Mouse (Mus musculus) liver, embryonic 14.5 days (tissue): ENCODE results near the gene Arhgap30. TPM values are rescaled to one million over a fixed set of nuclear protein-coding genes. Genes with fewer than 3 reads are reported as not detected.
A peak's percentile ranks its signal among the peaks of the same experiment; 100 is the strongest.

ENCODE experiments used
- ATAC-seq: fragments of 200-750 bp; cut with Nextera tagmentation; 2 replicates; pipeline ENCODE4 v1.8.0; 2017; ENCODE audit warnings: moderate number of reproducible peaks, mild to moderate bottlenecking, moderate library complexity; ENCODE audit not compliant: insufficient read depth
- DNase-seq, 3 experiments: peaks; one replicate each; pipeline ENCODE4 v3.0.0-alpha.2; 2012 to 2013; ENCODE audit warnings: low read depth in 3 of 3, low spot score in 3 of 3
- H3K27ac ChIP-seq: fragments of 300-500 bp; sonication (generic); 2 replicates; pipeline ENCODE4 v1.5.1; 2014; ENCODE audit warnings: moderate library complexity, mild to moderate bottlenecking, control low read depth, inconsistent platforms
- H3K27me3 ChIP-seq: fragments of 300-500 bp; sonication (generic); 2 replicates; pipeline ENCODE4 v1.6.1; 2014; ENCODE audit warnings: mild to moderate bottlenecking, low read length, moderate library complexity; ENCODE audit not compliant: control insufficient read depth, insufficient read depth
- H3K36me3 ChIP-seq: fragments of 300-500 bp; sonication (generic); replicated peaks from 2 replicates; pipeline ENCODE4 v1.6.1; 2014; ENCODE audit warnings: low read depth; ENCODE audit not compliant: control insufficient read depth, insufficient read depth
- H3K4me1 ChIP-seq, 2 experiments: fragments of 200-500 bp in 1 of 2; fragments of 300-500 bp in 1 of 2; sonication (generic) in 1 of 2; replicated peaks; 2 replicates each; pipeline ENCODE4 v1.6.1; 2012 to 2014; ENCODE audit warnings: antibody characterized with exemption in 1 of 2, inconsistent platforms in 1 of 2, low read length in 1 of 2; ENCODE audit not compliant: control insufficient read depth in 2 of 2, insufficient read depth in 2 of 2
- H3K4me2 ChIP-seq: fragments of 300-500 bp; sonication (generic); 2 replicates; pipeline ENCODE4 v1.6.1; 2014; ENCODE audit warnings: low read depth, mild to moderate bottlenecking, control low read depth, moderate library complexity
- H3K4me3 ChIP-seq, 2 experiments: fragments of 200-500 bp in 1 of 2; fragments of 300-500 bp in 1 of 2; sonication (generic) in 1 of 2; 2 replicates each; pipeline ENCODE4 v1.5.1; 2012 to 2014; ENCODE audit warnings: low read depth in 2 of 2, low read length in 2 of 2, mild to moderate bottlenecking in 2 of 2, control low read depth in 1 of 2, inconsistent platforms in 1 of 2, moderate library complexity in 1 of 2; ENCODE audit not compliant: insufficient read depth in 1 of 2
- H3K9ac ChIP-seq: fragments of 300-500 bp; sonication (generic); replicated peaks from 2 replicates; pipeline ENCODE4 v1.6.1; 2014; ENCODE audit warnings: mild to moderate bottlenecking, control low read depth, moderate library complexity
- H3K9me3 ChIP-seq: fragments of 300-500 bp; sonication (generic); 2 replicates; pipeline ENCODE4 v1.6.1; 2016; ENCODE audit warnings: low read length, mixed read lengths; ENCODE audit not compliant: control insufficient read depth
- CTCF ChIP-seq: IDR thresholded peaks from 2 replicates; pipeline ENCODE4 v1.5.1; 2016; ENCODE audit warnings: antibody characterized with exemption, low read depth, control low read depth
- EP300 ChIP-seq: IDR thresholded peaks from 2 replicates; pipeline ENCODE4 v1.6.1; 2016; ENCODE audit warnings: antibody characterized with exemption, low read depth
- WGBS: fragments of 180-500 bp; shearing (Covaris S2); extraction: QIAGEN DNeasy Blood & Tissue Kit; methylation state at CpG from one replicate; pipeline ENCODE4 v1.1.7; 2014; ENCODE audit not compliant: insufficient replicate concordance; 5-methylcytosine and 5-hydroxymethylcytosine counted together
- polyA plus RNA-seq, 2 experiments: library from polyadenylated mRNA; depleted of rRNA in 1 of 2; stranded (reverse) in 1 of 2; unstranded in 1 of 2; fragments of >200 nt; fragmentation: Nextera tagmentation in 1 of 2; extraction: Ambion mirVana in 1 of 2; gene quantifications; 2 replicates each; pipeline versions ENCODE4 v1.2.1 to v1.2.3; 2012 to 2014

Arhgap30 gene
- polyA plus RNA-seq (2012; rRNA removed) (2.2 and 3.0 TPM in 2 replicates), polyA plus RNA-seq (2014; fragmentation: Nextera tagmentation; extraction: Ambion mirVana) (1.8 and 1.9 TPM in 2 replicates)

- 20% methylated on average over 15 of the region's 15 CpGs for WGBS
- H3K9ac ChIP-seq, result 0 out of 2 replicates have a peak within 1 kb of the TSS, but pooled peaks have one; percentile 4
- peaks cover 0 to 7% of the 10 kb centered on the region in 2 experiments; a peak in 1 of 4 replicates for H3K4me1 ChIP-seq
- H3K4me2 ChIP-seq, result peak within 1 kb of the TSS; percentile 48
- H3K27ac ChIP-seq, result no peak within 1 kb of the TSS
- H3K36me3 ChIP-seq, result no peaks in the 10 kb centered on the region
- TF ChIP-seq EP300 (no peak), CTCF (no peak)
- DNase-seq (peak; percentile 28 to 53 (median 39)), ATAC-seq (peak; percentile 67)
- H3K9me3 ChIP-seq, result no peaks in the 10 kb centered on the region
- peak within 1 kb of the TSS; percentile 32 to 52 for H3K4me3 ChIP-seq
- no peaks in the 10 kb centered on the region for H3K27me3 ChIP-seq
These were observed at the start of gene Arhgap30 for GRCm38 (mm10) chr1:171388376-171389102. Arhgap30 (plus strand) TSS chr1:171388954.

- 88% methylated on average over 16 of the region's 16 CpGs for WGBS
- Histone ChIP-seq H3K4me1 (peaks cover 0 to 6% of the 10 kb centered on the region in 2 experiments; a peak in 3 of 4 replicates), H3K27me3 (no peaks in the 10 kb centered on the region)
These were observed 46.2 kb upstream of the Arhgap30 start for GRCm38 (mm10) chr1:171342262-171343207.

GRCm38 (mm10) chr1:171343922-171344677 is 44.7 kb upstream of the Arhgap30 start:
- TF ChIP-seq CTCF, result 0 out of 2 replicates have a peak, but pooled peaks have one; percentile 19
- no peak for TF ChIP-seq EP300
- Histone ChIP-seq H3K36me3 (peaks cover 11% of the 10 kb centered on the region), H3K27ac (no peak overlapping the region), H3K27me3 (no peaks in the 10 kb centered on the region), H3K4me3 (peak overlapping the region in 1 of 2 experiments; percentile 77; a peak in 1 of 4 replicates), H3K9me3 (no peaks in the 10 kb centered on the region; the same call in 1 of the 2 replicates), H3K4me2 (peak overlapping the region; percentile 76), H3K4me1 (peaks cover 0 to 6% of the 10 kb centered on the region in 2 experiments; a peak in 3 of 4 replicates), H3K9ac (no peak overlapping the region)
- ATAC-seq (no peak), DNase-seq (no peak)
- 73% methylated on average over 9 of the region's 9 CpGs for WGBS

More at GRCm38 (mm10) chr1:171342262-171343207, 46.2 kb upstream of the Arhgap30 start:
- Histone ChIP-seq H3K4me2 (no peak overlapping the region), H3K27ac (no peak overlapping the region), H3K9me3 (no peaks in the 10 kb centered on the region; the same call in 1 of the 2 replicates), H3K9ac (no peak overlapping the region), H3K4me3 (no peak overlapping the region), H3K36me3 (peaks cover 23% of the 10 kb centered on the region)
- DNase-seq (no peak), ATAC-seq (no peak)
- TF ChIP-seq EP300 (no peak), CTCF (no peak)

GRCm38 (mm10) chr1:171344715-171345114 is 44.0 kb upstream of the Arhgap30 start:
- H3K36me3 ChIP-seq, result peaks cover 10% of the 10 kb centered on the region
- no peaks in the 10 kb centered on the region for H3K27me3 ChIP-seq
- ATAC-seq (no peak), DNase-seq (no peak)
- H3K9ac ChIP-seq, result peak overlapping the region; percentile 76
- TF ChIP-seq EP300, result no peak
- no peak for TF ChIP-seq CTCF
- H3K4me3 ChIP-seq, result peak overlapping the region; percentile 77 to 82
- H3K9me3 ChIP-seq, result no peaks in the 10 kb centered on the region; the same call in 1 of the 2 replicates
- H3K4me1 ChIP-seq, result peaks cover 0 to 6% of the 10 kb centered on the region in 2 experiments; a peak in 3 of 4 replicates
- H3K4me2 ChIP-seq, result peak overlapping the region; percentile 76
- WGBS, result 64% methylated on average over 9 of the region's 9 CpGs
- H3K27ac ChIP-seq, result no peak overlapping the region
